Mouse (Mus musculus): ENCODE data around the gene Lhpp. TPM values are rescaled to one million over a fixed set of nuclear protein-coding genes. Genes with fewer than 3 reads are reported as not detected.

Gene Lhpp
- polyA plus RNA-seq, 1 experiment: 26.2 TPM

- TF ChIP-seq POLR2A (IDR thresholded peaks at IDR 0.05; ENCODE audit: extremely low read depth, insufficient read depth, low read length) (peak; percentile 98), CTCF (IDR thresholded peaks at IDR 0.05; ENCODE audit: extremely low read depth, insufficient read depth, low read length) (no peak)
- no peaks in the 10 kb centered on the region; the same call in 1 of the 2 replicates for H3K4me1 ChIP-seq (ENCODE audit: control insufficient read depth, insufficient read depth, low read length)
- peak within 1 kb of the TSS; percentile 5 for H3K27ac ChIP-seq (ENCODE audit: insufficient read depth, low read length)
- H3K4me3 ChIP-seq (ENCODE audit: insufficient read depth, low read length): peak within 1 kb of the TSS; percentile 52
Observed at GRCm38 (mm10) chr7:132576116-132576650, 34.3 kb upstream of the Lhpp start, which contains the start of gene Oat. Gene Oat, minus strand, starts transcription at chr7:132576398.

GRCm38 (mm10) chr7:132576891-132577290, 33.5 kb upstream of the Lhpp start:
- H3K27ac ChIP-seq (ENCODE audit: insufficient read depth, low read length): no peak overlapping the region
- H3K4me1 ChIP-seq (ENCODE audit: control insufficient read depth, insufficient read depth, low read length): no peaks in the 10 kb centered on the region; the same call in 1 of the 2 replicates
- TF ChIP-seq POLR2A (IDR thresholded peaks at IDR 0.05; ENCODE audit: extremely low read depth, insufficient read depth, low read length) (no peak), CTCF (IDR thresholded peaks at IDR 0.05; ENCODE audit: extremely low read depth, insufficient read depth, low read length) (no peak)
- no peak overlapping the region for H3K4me3 ChIP-seq (ENCODE audit: insufficient read depth, low read length)

- TF ChIP-seq CTCF (IDR thresholded peaks at IDR 0.05; ENCODE audit: extremely low read depth, insufficient read depth, low read length) (no peak), POLR2A (IDR thresholded peaks at IDR 0.05; ENCODE audit: extremely low read depth, insufficient read depth, low read length) (no peak)
- Histone ChIP-seq H3K4me1 (ENCODE audit: control insufficient read depth, insufficient read depth, low read length) (no peaks in the 10 kb centered on the region), H3K27ac (ENCODE audit: insufficient read depth, low read length) (no peak overlapping the region), H3K4me3 (ENCODE audit: insufficient read depth, low read length) (no peak overlapping the region)
Observed at GRCm38 (mm10) chr7:132580511-132580910, 29.9 kb upstream of the Lhpp start.

GRCm38 (mm10) chr7:132581441-132581840, 29.0 kb upstream of the Lhpp start:
- TF ChIP-seq CTCF (IDR thresholded peaks at IDR 0.05; ENCODE audit: extremely low read depth, insufficient read depth, low read length) (no peak), POLR2A (IDR thresholded peaks at IDR 0.05; ENCODE audit: extremely low read depth, insufficient read depth, low read length) (no peak)
- H3K4me3 ChIP-seq (ENCODE audit: insufficient read depth, low read length): no peak overlapping the region
- no peak overlapping the region for H3K27ac ChIP-seq (ENCODE audit: insufficient read depth, low read length)
- no peaks in the 10 kb centered on the region for H3K4me1 ChIP-seq (ENCODE audit: control insufficient read depth, insufficient read depth, low read length)

GRCm38 (mm10) chr7:132585695-132586491, 24.5 kb upstream of the Lhpp start:
- Histone ChIP-seq H3K4me3 (ENCODE audit: insufficient read depth, low read length) (no peak overlapping the region), H3K4me1 (ENCODE audit: control insufficient read depth, insufficient read depth, low read length) (no peaks in the 10 kb centered on the region), H3K27ac (ENCODE audit: insufficient read depth, low read length) (no peak overlapping the region)
- TF ChIP-seq CTCF (IDR thresholded peaks at IDR 0.05; ENCODE audit: extremely low read depth, insufficient read depth, low read length) (no peak), POLR2A (IDR thresholded peaks at IDR 0.05; ENCODE audit: extremely low read depth, insufficient read depth, low read length) (no peak)

- H3K4me1 ChIP-seq (ENCODE audit: control insufficient read depth, insufficient read depth, low read length): no peaks in the 10 kb centered on the region
- no peak overlapping the region for H3K27ac ChIP-seq (ENCODE audit: insufficient read depth, low read length)
- TF ChIP-seq POLR2A (IDR thresholded peaks at IDR 0.05; ENCODE audit: extremely low read depth, insufficient read depth, low read length): no peak
- TF ChIP-seq CTCF (IDR thresholded peaks at IDR 0.05; ENCODE audit: extremely low read depth, insufficient read depth, low read length): no peak
- no peak overlapping the region for H3K4me3 ChIP-seq (ENCODE audit: insufficient read depth, low read length)
Observed at GRCm38 (mm10) chr7:132587167-132587566, 23.3 kb upstream of the Lhpp start.

GRCm38 (mm10) chr7:132589610-132590009, 20.8 kb upstream of the Lhpp start:
- H3K27ac ChIP-seq (ENCODE audit: insufficient read depth, low read length): no peak overlapping the region

GRCm38 (mm10) chr7:132593762-132594161, 16.7 kb upstream of the Lhpp start:
- H3K27ac ChIP-seq (ENCODE audit: insufficient read depth, low read length): no peak overlapping the region

More at GRCm38 (mm10) chr7:132589610-132590009, 20.8 kb upstream of the Lhpp start:
- no peak for TF ChIP-seq CTCF (IDR thresholded peaks at IDR 0.05; ENCODE audit: extremely low read depth, insufficient read depth, low read length)
- no peak for TF ChIP-seq POLR2A (IDR thresholded peaks at IDR 0.05; ENCODE audit: extremely low read depth, insufficient read depth, low read length)
- H3K4me1 ChIP-seq (ENCODE audit: control insufficient read depth, insufficient read depth, low read length): no peaks in the 10 kb centered on the region
- H3K4me3 ChIP-seq (ENCODE audit: insufficient read depth, low read length): no peak overlapping the region

GRCm38 (mm10) chr7:132594325-132594724, 16.1 kb upstream of the Lhpp start:
- Histone ChIP-seq H3K27ac (ENCODE audit: insufficient read depth, low read length) (no peak overlapping the region), H3K4me1 (ENCODE audit: control insufficient read depth, insufficient read depth, low read length) (no peaks in the 10 kb centered on the region), H3K4me3 (ENCODE audit: insufficient read depth, low read length) (no peak overlapping the region)
- no peak for TF ChIP-seq CTCF (IDR thresholded peaks at IDR 0.05; ENCODE audit: extremely low read depth, insufficient read depth, low read length)
- TF ChIP-seq POLR2A (IDR thresholded peaks at IDR 0.05; ENCODE audit: extremely low read depth, insufficient read depth, low read length): no peak

More at GRCm38 (mm10) chr7:132593762-132594161, 16.7 kb upstream of the Lhpp start:
- H3K4me3 ChIP-seq (ENCODE audit: insufficient read depth, low read length): no peak overlapping the region
- no peak for TF ChIP-seq CTCF (IDR thresholded peaks at IDR 0.05; ENCODE audit: extremely low read depth, insufficient read depth, low read length)
- no peak for TF ChIP-seq POLR2A (IDR thresholded peaks at IDR 0.05; ENCODE audit: extremely low read depth, insufficient read depth, low read length)
- H3K4me1 ChIP-seq (ENCODE audit: control insufficient read depth, insufficient read depth, low read length): no peaks in the 10 kb centered on the region

GRCm38 (mm10) chr7:132595787-132596186, 14.7 kb upstream of the Lhpp start:
- Histone ChIP-seq H3K4me3 (ENCODE audit: insufficient read depth, low read length) (no peak overlapping the region), H3K4me1 (ENCODE audit: control insufficient read depth, insufficient read depth, low read length) (no peaks in the 10 kb centered on the region), H3K27ac (ENCODE audit: insufficient read depth, low read length) (no peak overlapping the region)
- TF ChIP-seq POLR2A (IDR thresholded peaks at IDR 0.05; ENCODE audit: extremely low read depth, insufficient read depth, low read length) (no peak), CTCF (IDR thresholded peaks at IDR 0.05; ENCODE audit: extremely low read depth, insufficient read depth, low read length) (no peak)
